Mouse (Mus musculus): ENCODE results near the gene Tln2.
A peak's percentile ranks its signal among the peaks of the same experiment; 100 is the strongest.
"Not testable (repeated sequence)": the region's sequence is repeated elsewhere in the genome, so short reads cannot be mapped to it uniquely, and the experiment has no call there.

The Tln2 gene

GRCm38 (mm10) chr9:67361511-67361910 lies 198.0 kb downstream of the Tln2 start:
- DNase-seq (ENCODE audit: low read depth), result no peak

GRCm38 (mm10) chr9:67354356-67354755 lies 205.1 kb downstream of the Tln2 start:
- DNase-seq (ENCODE audit: low read depth), result no peak

GRCm38 (mm10) chr9:67353365-67353764 lies 206.1 kb downstream of the Tln2 start:
- DNase-seq (ENCODE audit: low read depth), result no peak

- no peak for DNase-seq (ENCODE audit: low read depth)
Measured at GRCm38 (mm10) chr9:67348983-67349382, 210.5 kb downstream of the Tln2 start.

- DNase-seq (ENCODE audit: low read depth), result no peak
Measured at GRCm38 (mm10) chr9:67347184-67347583, 212.3 kb downstream of the Tln2 start.

- no peak for DNase-seq (ENCODE audit: low read depth)
Measured at GRCm38 (mm10) chr9:67331281-67331680, 228.2 kb downstream of the Tln2 start.

- DNase-seq (ENCODE audit: low read depth), result no peak
Measured at GRCm38 (mm10) chr9:67328451-67328850, 231.1 kb downstream of the Tln2 start.

- no peak for DNase-seq (ENCODE audit: low read depth)
Measured at GRCm38 (mm10) chr9:67321886-67322285, 237.6 kb downstream of the Tln2 start.

GRCm38 (mm10) chr9:67315356-67315755 lies 244.1 kb downstream of the Tln2 start:
- DNase-seq (ENCODE audit: low read depth), result peak; percentile 9

- no peak for DNase-seq (ENCODE audit: low read depth)
Measured at GRCm38 (mm10) chr9:67304992-67305391, 254.5 kb downstream of the Tln2 start.

GRCm38 (mm10) chr9:67303986-67304385 lies 255.5 kb downstream of the Tln2 start:
- DNase-seq (ENCODE audit: low read depth), result no peak

GRCm38 (mm10) chr9:67303038-67303437 lies 256.5 kb downstream of the Tln2 start:
- no peak for DNase-seq (ENCODE audit: low read depth)

GRCm38 (mm10) chr9:67302386-67302989 lies 257.0 kb downstream of the Tln2 start:
- no peak for DNase-seq (ENCODE audit: low read depth)

- no peak for DNase-seq (ENCODE audit: low read depth)
Measured at GRCm38 (mm10) chr9:67301571-67301970, 257.9 kb downstream of the Tln2 start.

- no peak for DNase-seq (ENCODE audit: low read depth)
Measured at GRCm38 (mm10) chr9:67300769-67301168, 258.7 kb downstream of the Tln2 start.

- DNase-seq (ENCODE audit: low read depth), result no peak
Measured at GRCm38 (mm10) chr9:67300346-67300745, 259.2 kb downstream of the Tln2 start.

- no peak for DNase-seq (ENCODE audit: low read depth)
Measured at GRCm38 (mm10) chr9:67299164-67299563, 260.3 kb downstream of the Tln2 start.

- DNase-seq (ENCODE audit: low read depth), result no peak
Measured at GRCm38 (mm10) chr9:67297236-67297889, 262.1 kb downstream of the Tln2 start.

- DNase-seq (ENCODE audit: low read depth), result no peak
Measured at GRCm38 (mm10) chr9:67287457-67287856, 272.0 kb downstream of the Tln2 start.

- no peak for DNase-seq (ENCODE audit: low read depth)
Measured at GRCm38 (mm10) chr9:67286801-67287200, 272.7 kb downstream of the Tln2 start.

- DNase-seq (ENCODE audit: low read depth), result no peak
Measured at GRCm38 (mm10) chr9:67285544-67285943, 274.0 kb downstream of the Tln2 start.

- DNase-seq (ENCODE audit: low read depth), result no peak
Measured at GRCm38 (mm10) chr9:67281812-67282211, 277.7 kb downstream of the Tln2 start.

GRCm38 (mm10) chr9:67280311-67280710 lies 279.2 kb downstream of the Tln2 start:
- DNase-seq (ENCODE audit: low read depth), result not testable (repeated sequence)

GRCm38 (mm10) chr9:67276446-67276845 lies 283.1 kb downstream of the Tln2 start:
- no peak for DNase-seq (ENCODE audit: low read depth)
